13 mouse cellular contexts compared by ENCODE assay signal in the genomic region with DNA sequence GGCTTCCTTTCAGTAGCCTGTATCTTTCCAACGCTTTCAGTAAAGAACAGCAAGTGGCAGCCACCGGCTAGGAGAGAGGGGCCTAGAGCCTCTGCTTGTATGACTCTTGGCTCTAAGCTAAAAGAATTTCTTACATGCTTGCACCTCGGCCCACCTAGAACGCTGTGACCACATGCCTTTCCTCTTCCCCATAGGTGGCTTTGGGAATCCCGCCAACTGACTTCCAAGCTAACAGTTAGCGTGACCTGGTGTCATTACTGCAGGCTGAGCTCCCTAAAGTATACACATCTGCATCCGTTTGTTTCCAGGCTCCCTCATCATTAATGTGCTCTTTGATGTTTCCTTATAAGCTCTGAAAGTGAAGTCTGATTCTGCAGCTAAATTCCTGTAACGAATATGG. TPM values are rescaled to one million over a fixed set of nuclear protein-coding genes. Genes with fewer than 3 reads are reported as not detected.
DNase-seq lines count a peak whose midpoint lies in the region; ATAC-seq and TF ChIP-seq lines count a peak whose summit lies in the region.
"Had no signal": no experiment of that assay in that cellular context is flagged by ENCODE, and none has a peak within 500 bp of the region (broad histone marks: within the 10 kb centered on the region; RNA-seq: fewer than 3 reads in every experiment).

No protein-coding gene starts in this region.

- no peak overlapping the region for H3K9ac ChIP-seq in neural tube, embryonic 12.5 days
- no peak overlapping the region for H3K9ac ChIP-seq in midbrain, embryonic 12.5 days (replicated peaks)
- no peak overlapping the region for H3K9ac ChIP-seq in intestine, postnatal 0 days (ENCODE audit: low read depth, low read length)

- peak overlapping the region; percentile 76; the same call in 1 of the 2 replicates for H3K4me2 ChIP-seq in neural tube, embryonic 12.5 days (replicated peaks)
- H3K4me2 ChIP-seq in midbrain, embryonic 12.5 days (replicated peaks), result peak overlapping the region; percentile 77; the same call in 1 of the 2 replicates
- H3K4me2 ChIP-seq in intestine, postnatal 0 days (replicated peaks; ENCODE audit: low read depth), result no peak overlapping the region

- H3K27me3 ChIP-seq in neural tube, embryonic 12.5 days (replicated peaks), result no peaks in the 10 kb centered on the region
- H3K27me3 ChIP-seq in midbrain, embryonic 12.5 days, result no peaks in the 10 kb centered on the region
- H3K27me3 ChIP-seq in intestine, postnatal 0 days (replicated peaks; ENCODE audit: control insufficient read depth, insufficient read depth, low read length), result no peaks in the 10 kb centered on the region

- no peak overlapping the region for H3K27ac ChIP-seq in neural tube, embryonic 12.5 days
- no peak overlapping the region for H3K27ac ChIP-seq in midbrain, embryonic 12.5 days (replicated peaks)
- H3K27ac ChIP-seq in intestine, postnatal 0 days (ENCODE audit: low read depth, low read length), result no peak overlapping the region
- H3K27ac ChIP-seq: stomach, postnatal 0 days had no signal

- H3K9me3 ChIP-seq in neural tube, embryonic 12.5 days, result no peaks in the 10 kb centered on the region
- no peaks in the 10 kb centered on the region for H3K9me3 ChIP-seq in midbrain, embryonic 12.5 days
- no peaks in the 10 kb centered on the region for H3K9me3 ChIP-seq in intestine, postnatal 0 days (ENCODE audit: control insufficient read depth)
- H3K9me3 ChIP-seq: heart, embryonic 10.5 days had no signal

- DNase-seq in cerebellum, adult 11 months, result peak; percentile 43
- DNase-seq in cerebellum, adult 8-10 months, result no peak
- DNase-seq in neural tube, embryonic 10.5 days (ENCODE audit: extremely low spot score, low spot score), result no peak
- no peak for DNase-seq in gastrocnemius, postnatal 36 days
- no peak for DNase-seq in heart, postnatal 25 days (ENCODE audit: low spot score)
- DNase-seq: left cerebral cortex, postnatal 4 days; lung, postnatal 14 days had no signal

- ATAC-seq in neural tube, embryonic 12.5 days (ENCODE audit: low FRiP score, low read depth), result no peak
- no peak for ATAC-seq in midbrain, embryonic 12.5 days (ENCODE audit: low FRiP score, low read depth)
- no peak for ATAC-seq in intestine, postnatal 0 days

- no peak for TF ChIP-seq CTCF in intestine, postnatal 0 days (IDR thresholded peaks at IDR 0.05; ENCODE audit: low read depth)

- peaks cover 1% of the 10 kb centered on the region; the same call in 1 of the 2 replicates for H3K36me3 ChIP-seq in neural tube, embryonic 12.5 days
- H3K36me3 ChIP-seq in midbrain, embryonic 12.5 days, result peaks cover 2% of the 10 kb centered on the region; the same call in 1 of the 2 replicates
- H3K36me3 ChIP-seq in intestine, postnatal 0 days (ENCODE audit: control insufficient read depth, insufficient read depth), result no peaks in the 10 kb centered on the region
- H3K36me3 ChIP-seq: heart, embryonic 10.5 days had no signal

- H3K4me3 ChIP-seq in neural tube, embryonic 12.5 days, result no peak overlapping the region
- H3K4me3 ChIP-seq in midbrain, embryonic 12.5 days, result no peak overlapping the region
- no peak overlapping the region for H3K4me3 ChIP-seq in intestine, postnatal 0 days (ENCODE audit: low read depth, low read length)

- 76% methylated on average over 8 of the region's 8 CpGs for WGBS in neural tube, embryonic 12.5 days
- 84% methylated on average over 8 of the region's 8 CpGs for WGBS in midbrain, embryonic 12.5 days
- 80% methylated on average over 8 of the region's 8 CpGs for WGBS in intestine, postnatal 0 days

- peaks cover 9% of the 10 kb centered on the region for H3K4me1 ChIP-seq in neural tube, embryonic 12.5 days
- peaks cover 14% of the 10 kb centered on the region for H3K4me1 ChIP-seq in midbrain, embryonic 12.5 days
- no peaks in the 10 kb centered on the region for H3K4me1 ChIP-seq in intestine, postnatal 0 days (replicated peaks; ENCODE audit: control insufficient read depth, insufficient read depth, low read length)

- intact Hi-C loops in gastrocnemius, postnatal 36 days (cut with DNase I), result loop anchor here (5.0 kb wide), 1 partner anchor 87 kb away; no protein-coding TSS in a partner anchor
- intact Hi-C loops in heart, postnatal 25 days (cut with DNase I), result loop anchor here (2.0 to 10.0 kb wide), 4 partner anchors 93 to 1602 kb away; a partner anchor contains a TSS

RNA-seq across cellular contexts. Expression of a gene that starts 1.0 kb away (rescaled TPM):
- polyA plus RNA-seq in neural tube, embryonic 12.5 days (2016; fragmentation: Nextera tagmentation; extraction: Ambion mirVana), result 31.0 and 31.1 TPM in 2 replicates
- polyA plus RNA-seq in midbrain, embryonic 12.5 days (2016; fragmentation: Nextera tagmentation; extraction: Ambion mirVana), result 33.2 and 37.8 TPM in 2 replicates
- 1 to 10 TPM; 3.9 to 5.2 TPM for total RNA-seq in gastrocnemius, postnatal 36 days (2021)
- total RNA-seq in heart, postnatal 25 days (2021), result 10 to 100 TPM in 1 of 2 experiments, 1 to 10 TPM in 1; 8.4 to 10.4 TPM
- polyA plus RNA-seq in intestine, postnatal 0 days (2015; fragmentation: Nextera tagmentation; extraction: Ambion mirVana), result 6.1 TPM in 2 replicates

RNA-seq across cellular contexts. Expression of a gene that starts 9.7 kb away (rescaled TPM):
- 93.7 and 95.6 TPM in 2 replicates for polyA plus RNA-seq in neural tube, embryonic 12.5 days (2016; fragmentation: Nextera tagmentation; extraction: Ambion mirVana)
- polyA plus RNA-seq in midbrain, embryonic 12.5 days (2016; fragmentation: Nextera tagmentation; extraction: Ambion mirVana), result 94.2 and 100 TPM in 2 replicates
- 1 to 10 TPM; 2.6 to 3.8 TPM for total RNA-seq in gastrocnemius, postnatal 36 days (2021)
- 1 to 10 TPM; 6.0 to 7.7 TPM for total RNA-seq in heart, postnatal 25 days (2021)
- polyA plus RNA-seq in intestine, postnatal 0 days (2015; fragmentation: Nextera tagmentation; extraction: Ambion mirVana), result 14.5 and 16.2 TPM in 2 replicates

RNA-seq across cellular contexts. Expression of a gene that starts 18.7 kb away (rescaled TPM):
- polyA plus RNA-seq in neural tube, embryonic 12.5 days (2016; fragmentation: Nextera tagmentation; extraction: Ambion mirVana), result 103 and 133 TPM in 2 replicates
- polyA plus RNA-seq in midbrain, embryonic 12.5 days (2016; fragmentation: Nextera tagmentation; extraction: Ambion mirVana), result 61.5 and 83.2 TPM in 2 replicates
- 10 to 100 TPM; 26.7 to 34.9 TPM for total RNA-seq in gastrocnemius, postnatal 36 days (2021)
- total RNA-seq in heart, postnatal 25 days (2021), result 10 to 100 TPM; 43.3 to 50.0 TPM
- 78.2 and 97.0 TPM in 2 replicates for polyA plus RNA-seq in intestine, postnatal 0 days (2015; fragmentation: Nextera tagmentation; extraction: Ambion mirVana)
- polyA plus RNA-seq: inflammation-experienced regulatory T-cells, adult 6 months had no signal

RNA-seq across cellular contexts. Expression of a gene that starts 50.0 kb away (rescaled TPM):
- 8.9 and 9.2 TPM in 2 replicates for polyA plus RNA-seq in neural tube, embryonic 12.5 days (2016; fragmentation: Nextera tagmentation; extraction: Ambion mirVana)
- polyA plus RNA-seq in midbrain, embryonic 12.5 days (2016; fragmentation: Nextera tagmentation; extraction: Ambion mirVana), result 4.8 and 6.6 TPM in 2 replicates
- total RNA-seq in gastrocnemius, postnatal 36 days (2021), result under 1 TPM; 0.07 to 0.23 TPM
- total RNA-seq in heart, postnatal 25 days (2021), result under 1 TPM; 0.26 to 0.53 TPM
- polyA plus RNA-seq in intestine, postnatal 0 days (2015; fragmentation: Nextera tagmentation; extraction: Ambion mirVana), result 0.56 and 0.69 TPM in 2 replicates
- polyA plus RNA-seq: inflammation-experienced regulatory T-cells, adult 6 months had no signal
